Mouse (Mus musculus) frontal cortex, adult 2 months (tissue): ENCODE results near the gene Gm45213. TPM values are rescaled to one million over a fixed set of nuclear protein-coding genes. Genes with fewer than 3 reads are reported as not detected.

Experiments used
- DNase-seq, 2 experiments: peaks; one replicate each; pipeline ENCODE4 v3.0.0; 2022; ENCODE audit warnings: low spot score in 1 of 2; ENCODE audit errors: extremely low spot score in 1 of 2
- polyA plus RNA-seq: library from polyadenylated mRNA; depleted of rRNA; stranded (reverse); fragments of >200 nt; gene quantifications from 2 replicates; pipeline ENCODE4 v1.2.3, GENCODE M21; 2012; rRNA removed

The Gm45213 gene
- polyA plus RNA-seq, 1 experiment: not detected

GRCm38 (mm10) chr7:66104531-66104930 lies 61.1 kb downstream of the Gm45213 start:
- no peak for DNase-seq

DNA sequence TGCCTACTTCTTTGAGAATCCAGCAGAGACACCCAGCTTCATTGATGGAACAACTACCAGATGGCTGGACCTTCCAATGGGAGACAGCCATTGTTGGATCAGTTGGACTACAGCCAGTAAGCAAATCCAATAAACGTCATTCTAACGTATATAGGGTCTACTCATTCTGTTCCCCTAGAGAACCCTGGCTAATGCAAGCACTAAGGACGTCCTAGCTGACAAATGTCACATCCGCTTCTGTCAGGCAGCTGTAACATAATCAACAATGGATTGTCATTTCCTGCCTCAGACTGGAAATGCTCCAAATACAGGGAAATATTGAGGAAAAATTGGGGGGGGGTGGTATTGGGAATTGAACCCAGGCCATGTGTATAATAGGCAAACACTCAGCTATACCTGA lies 62.4 kb downstream of the Gm45213 start:
- no peak for DNase-seq

DNA sequence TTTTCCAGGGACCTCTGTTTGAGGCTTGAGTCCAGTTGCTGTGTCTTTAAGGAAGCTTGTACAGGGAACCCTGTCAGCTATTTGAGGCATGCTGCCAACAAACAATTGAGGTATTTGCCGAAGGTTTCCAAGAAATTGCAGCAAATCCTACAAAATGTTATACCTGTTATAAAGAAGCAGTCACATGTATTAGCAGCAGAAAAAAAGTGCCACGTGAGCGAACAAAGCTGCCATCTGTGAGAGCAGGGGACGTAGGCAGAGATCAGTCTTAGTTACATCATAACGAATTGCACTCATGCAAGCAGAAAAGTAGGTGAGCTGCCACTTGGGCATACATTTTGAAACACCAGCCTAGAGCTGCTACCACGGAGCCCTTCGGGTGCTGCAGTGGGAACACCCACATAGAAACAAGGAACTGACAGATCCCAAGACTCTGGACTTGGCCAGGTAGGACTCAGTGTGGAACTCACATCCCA lies 63.2 kb downstream of the Gm45213 start:
- DNase-seq: no peak

- no peak for DNase-seq
Measured at GRCm38 (mm10) chr7:66107206-66107605, 63.8 kb downstream of the Gm45213 start.

DNA sequence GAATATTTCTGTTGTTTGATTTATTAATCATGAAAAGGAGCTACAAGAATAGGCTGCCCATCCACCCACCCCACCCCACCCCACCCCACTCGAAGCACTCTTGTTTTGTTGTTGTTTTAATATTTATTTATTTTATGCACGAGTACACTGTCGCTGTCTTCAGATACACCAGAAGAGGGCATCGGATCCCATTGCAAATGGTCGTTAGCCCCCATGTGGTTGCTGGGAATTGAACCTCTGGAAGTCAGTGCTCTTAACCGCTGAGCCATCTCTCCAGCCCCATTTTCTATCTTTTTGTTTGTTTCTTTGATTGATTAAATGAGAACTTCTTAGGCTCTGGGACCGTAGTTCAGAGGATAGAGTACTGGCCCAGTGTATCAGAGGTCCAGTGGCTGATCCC lies 64.5 kb downstream of the Gm45213 start:
- DNase-seq: no peak

GRCm38 (mm10) chr7:66108961-66109854 lies 65.8 kb downstream of the Gm45213 start, which contains the start of gene Chsy1:
Chsy1 (plus strand) TSS chr7:66109515.
- DNase-seq: peak; percentile 60 to 93

GRCm38 (mm10) chr7:66109855-66110635 lies 66.6 kb downstream of the Gm45213 start:
- DNase-seq: no peak

DNA sequence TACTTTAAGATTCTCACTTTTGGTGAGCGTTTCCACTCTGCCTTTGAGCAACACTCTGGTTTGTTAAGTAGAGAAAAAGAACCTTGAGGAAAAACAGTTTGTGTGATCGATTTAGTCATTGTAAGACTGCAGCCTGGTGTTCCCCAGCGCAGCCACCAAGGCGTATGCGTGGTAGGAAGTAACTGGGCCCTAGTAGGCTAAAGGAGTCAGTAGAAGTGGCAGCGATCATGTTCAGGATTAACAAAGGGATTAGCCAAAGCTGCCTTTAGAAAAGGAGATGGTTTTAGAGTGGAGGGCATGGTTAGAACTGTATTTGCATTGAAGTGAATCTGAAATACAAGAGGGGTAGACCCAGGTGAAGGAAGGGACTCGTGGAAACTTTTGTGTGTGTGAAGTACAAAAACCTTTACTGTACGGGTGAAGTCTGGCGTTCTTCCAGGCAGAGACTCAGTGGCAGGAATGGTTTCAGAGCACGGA lies 67.3 kb downstream of the Gm45213 start:
- DNase-seq: peak in 1 of 2 experiments; percentile 19

DNA sequence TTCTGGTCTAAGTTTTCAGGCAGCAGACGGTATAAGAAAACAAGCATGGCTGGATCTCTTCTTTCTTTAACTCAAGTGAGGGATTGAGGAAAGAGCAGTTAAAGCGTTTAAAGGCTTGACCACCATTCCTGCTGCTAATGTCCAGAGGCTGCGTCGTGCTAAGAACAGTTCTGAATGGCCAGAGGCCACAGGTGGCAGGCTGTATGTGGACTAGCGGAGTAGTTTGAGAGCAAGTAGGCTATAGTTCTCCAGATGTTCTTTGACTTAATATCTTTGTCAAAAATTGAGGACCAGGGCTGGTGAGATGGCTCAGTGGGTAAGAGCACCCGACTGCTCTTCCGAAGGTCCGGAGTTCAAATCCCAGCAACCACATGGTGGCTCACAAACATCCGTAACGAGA lies 67.8 kb downstream of the Gm45213 start:
- DNase-seq: no peak

Other genes with a start within 250 kb of the Gm45213 start
- 13.7 and 16.8 TPM in 2 replicates for gene Pcsk6, start 181.9 kb upstream of the Gm45213 start, polyA plus RNA-seq
- gene Snrpa1, start 15.4 kb downstream of the Gm45213 start, polyA plus RNA-seq: 37.2 and 40.7 TPM in 2 replicates
- 81.5 and 83.9 TPM in 2 replicates for gene Selenos, start 36.0 kb downstream of the Gm45213 start, polyA plus RNA-seq
- 10.4 TPM in 2 replicates for gene Chsy1, start 65.9 kb downstream of the Gm45213 start, polyA plus RNA-seq